Mouse (Mus musculus) cortical plate, adult 2 months (tissue): ENCODE measurements around the gene Nrp1. TPM values are rescaled to one million over a fixed set of nuclear protein-coding genes. Genes with fewer than 3 reads are reported as not detected.
A peak's percentile ranks its signal among the peaks of the same experiment; 100 is the strongest.

Source experiments
- H3K27ac ChIP-seq: fragments of 200-500 bp; 2 replicates; pipeline ENCODE4 v1.5.1; 2012; ENCODE audit warnings: low read length, control low read depth, inconsistent platforms; ENCODE audit not compliant: insufficient read depth
- H3K4me1 ChIP-seq: fragments of 200-500 bp; 2 replicates; pipeline ENCODE4 v1.6.1; 2011; ENCODE audit warnings: low read length; ENCODE audit not compliant: control insufficient read depth, insufficient read depth
- H3K4me3 ChIP-seq: fragments of 200-500 bp; 2 replicates; pipeline ENCODE4 v1.5.1; 2011; ENCODE audit warnings: mild to moderate bottlenecking, low read length, control low read depth; ENCODE audit not compliant: insufficient read depth
- CTCF ChIP-seq: fragments of 200-500 bp; IDR thresholded peaks from 2 replicates; pipeline ENCODE4 v1.5.1; 2011; ENCODE audit warnings: mild to moderate bottlenecking, control low read depth, low read length; ENCODE audit not compliant: insufficient read depth; ENCODE audit errors: extremely low read depth
- POLR2A ChIP-seq: fragments of 200-500 bp; IDR thresholded peaks from 2 replicates; pipeline ENCODE4 v1.6.1; 2011; ENCODE audit warnings: mild to moderate bottlenecking, low read length, control low read depth; ENCODE audit not compliant: insufficient read depth; ENCODE audit errors: extremely low read depth
- polyA plus RNA-seq: library from polyadenylated mRNA; depleted of rRNA; stranded (reverse); fragments of >200 nt; gene quantifications from 2 replicates; pipeline ENCODE4 v1.2.3, GENCODE M21; 2012

Gene Nrp1
- polyA plus RNA-seq, 1 experiment, result 12.9 TPM

DNA sequence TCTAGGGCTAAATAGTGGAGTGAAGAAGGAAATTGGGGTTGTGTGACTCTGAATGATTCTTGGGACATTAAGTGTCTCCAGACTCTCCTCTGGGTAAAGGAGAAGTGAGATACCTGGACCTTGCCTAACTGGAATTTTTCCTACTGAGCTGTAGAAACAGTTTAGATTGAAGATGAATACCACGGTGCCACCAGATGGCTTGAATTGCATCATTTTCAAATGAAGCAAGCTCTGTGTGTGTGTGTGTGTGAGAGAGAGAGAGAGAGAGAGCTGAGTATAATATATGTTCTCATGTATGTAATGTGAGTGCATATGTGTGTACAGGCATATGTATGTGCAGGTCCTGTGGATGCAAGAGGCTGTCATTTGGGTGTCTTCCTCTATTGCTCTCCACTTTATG, 72.7 kb downstream of the Nrp1 start:
- TF ChIP-seq POLR2A (no peak), CTCF (no peak)
- no peak overlapping the region for H3K27ac ChIP-seq

DNA sequence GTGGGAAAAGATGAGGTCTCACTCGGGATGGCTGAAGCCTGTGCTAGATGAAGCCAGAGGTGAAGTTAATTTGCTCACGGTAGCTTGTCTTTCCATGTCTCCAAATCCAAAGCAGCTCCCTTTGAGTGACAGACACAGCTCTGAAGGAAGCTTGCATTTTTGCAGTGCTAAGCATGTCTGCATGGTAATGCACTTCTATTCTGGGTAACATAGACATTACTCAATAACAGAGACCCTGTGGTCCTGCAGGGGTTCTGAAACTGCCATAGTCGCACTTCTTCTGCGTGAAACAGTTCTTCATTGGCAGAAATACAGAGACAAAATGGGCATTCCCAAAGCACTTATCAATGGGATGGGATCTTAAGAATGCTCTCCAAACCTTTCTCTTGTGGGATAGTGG, 77.3 kb downstream of the Nrp1 start:
- TF ChIP-seq CTCF (no peak), POLR2A (no peak)
- Histone ChIP-seq H3K4me3 (no peak overlapping the region), H3K27ac (no peak overlapping the region), H3K4me1 (peaks cover 3% of the 10 kb centered on the region; the same call in 1 of the 2 replicates)

More for the DNA sequence above, 72.7 kb downstream of the Nrp1 start:
- no peaks in the 10 kb centered on the region for H3K4me1 ChIP-seq
- H3K4me3 ChIP-seq, result no peak overlapping the region

DNA sequence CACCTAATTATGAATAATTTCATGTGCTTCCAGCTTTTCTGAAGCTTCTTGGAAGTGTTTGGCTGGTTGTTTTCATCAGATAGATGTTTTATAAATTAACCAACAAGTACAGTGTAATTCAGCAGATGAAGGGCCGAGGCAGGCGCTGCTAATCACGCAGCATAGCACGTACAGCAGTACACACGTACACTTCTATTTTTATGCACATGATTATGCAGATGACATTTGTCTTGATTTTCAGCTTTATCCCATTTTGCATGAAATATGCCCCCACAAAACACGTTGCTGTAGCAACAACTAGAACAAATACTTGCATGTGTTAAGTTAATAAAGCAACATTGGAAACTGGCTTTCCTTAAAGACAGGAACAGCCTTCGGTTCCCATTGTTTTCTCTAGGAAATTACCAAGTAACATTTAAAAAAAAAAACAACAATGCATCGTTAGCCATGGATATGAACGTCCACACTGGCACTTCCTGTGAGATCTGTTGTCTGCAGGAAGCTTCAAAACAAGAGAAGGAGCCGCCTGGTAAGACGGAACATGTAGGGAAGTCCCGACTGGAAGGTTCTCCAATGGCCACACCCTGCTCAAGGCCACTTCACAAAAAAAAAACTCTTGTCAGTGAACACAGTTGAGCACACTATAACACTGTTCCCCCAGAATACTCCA, 78.9 kb downstream of the Nrp1 start:
- Histone ChIP-seq H3K27ac (0 out of 2 replicates have a peak overlapping the region, but pooled peaks have one; percentile 5), H3K4me1 (peaks cover 3% of the 10 kb centered on the region; the same call in 1 of the 2 replicates), H3K4me3 (no peak overlapping the region)
- TF ChIP-seq CTCF (no peak), POLR2A (no peak)

DNA sequence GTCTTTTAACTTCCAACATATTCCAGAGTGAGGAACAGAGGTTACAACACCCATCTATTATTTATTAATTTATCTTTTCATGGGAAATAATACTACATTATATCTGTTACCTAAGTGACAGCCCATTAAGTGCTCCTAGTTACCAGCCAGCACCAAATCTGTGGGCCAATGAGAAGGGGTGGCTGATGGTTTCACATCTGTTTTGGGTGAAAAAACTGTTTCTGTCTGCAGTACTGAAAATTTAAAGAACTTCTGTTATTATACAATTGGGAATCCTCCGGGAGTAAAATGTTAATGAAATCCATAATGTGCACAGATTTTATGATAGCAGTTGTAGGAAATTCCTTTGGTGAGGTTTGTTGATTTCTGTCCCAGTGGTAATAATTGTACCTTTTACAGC, 83.0 kb downstream of the Nrp1 start:
- H3K4me1 ChIP-seq, result peaks cover 3% of the 10 kb centered on the region; the same call in 1 of the 2 replicates
- no peak overlapping the region for H3K4me3 ChIP-seq
- TF ChIP-seq CTCF, result no peak
- H3K27ac ChIP-seq, result no peak overlapping the region

DNA sequence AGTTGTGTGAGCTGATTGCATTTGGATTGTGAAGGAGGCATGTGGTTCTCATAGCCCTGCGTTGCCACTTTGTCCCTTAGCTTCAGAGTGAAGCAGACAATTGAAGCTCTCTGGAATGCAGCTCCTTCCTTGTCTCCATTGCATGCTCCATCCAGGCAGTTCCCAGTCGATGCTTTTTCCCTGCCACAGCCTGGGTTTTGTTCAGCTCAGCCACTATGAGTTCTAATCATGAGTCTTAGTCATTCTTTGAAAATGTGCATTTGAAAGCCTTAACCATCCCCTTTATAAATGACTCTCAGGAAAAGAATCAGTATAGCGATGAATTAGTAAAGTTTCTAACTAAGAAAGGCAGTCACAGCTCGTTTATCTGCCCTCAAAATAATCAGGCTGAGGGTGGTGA, 87.2 kb downstream of the Nrp1 start:
- Histone ChIP-seq H3K27ac (no peak overlapping the region), H3K4me1 (no peaks in the 10 kb centered on the region), H3K4me3 (no peak overlapping the region)
- TF ChIP-seq CTCF, result no peak
- no peak for TF ChIP-seq POLR2A

DNA sequence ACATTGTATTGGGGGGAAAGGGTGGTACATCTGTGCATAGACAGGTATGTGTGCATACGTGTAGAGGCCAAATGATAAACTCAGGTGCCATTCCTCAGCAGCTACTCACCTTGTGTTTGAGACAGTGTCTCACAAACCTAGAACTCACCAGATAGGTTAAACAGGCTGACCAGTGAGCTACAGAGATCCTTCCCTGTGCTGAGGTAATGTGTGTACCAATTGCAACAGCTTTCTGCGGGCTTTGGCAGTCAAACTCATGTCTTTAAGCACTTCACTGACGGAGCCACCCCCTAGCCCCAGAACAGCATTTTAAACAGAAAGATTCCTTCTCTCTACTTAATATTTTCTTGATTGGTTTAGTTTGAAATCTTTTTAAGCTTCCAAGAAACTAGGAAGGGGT, 88.2 kb downstream of the Nrp1 start:
- TF ChIP-seq CTCF (no peak), POLR2A (no peak)
- H3K4me3 ChIP-seq, result no peak overlapping the region
- no peak overlapping the region for H3K27ac ChIP-seq
- no peaks in the 10 kb centered on the region for H3K4me1 ChIP-seq

DNA sequence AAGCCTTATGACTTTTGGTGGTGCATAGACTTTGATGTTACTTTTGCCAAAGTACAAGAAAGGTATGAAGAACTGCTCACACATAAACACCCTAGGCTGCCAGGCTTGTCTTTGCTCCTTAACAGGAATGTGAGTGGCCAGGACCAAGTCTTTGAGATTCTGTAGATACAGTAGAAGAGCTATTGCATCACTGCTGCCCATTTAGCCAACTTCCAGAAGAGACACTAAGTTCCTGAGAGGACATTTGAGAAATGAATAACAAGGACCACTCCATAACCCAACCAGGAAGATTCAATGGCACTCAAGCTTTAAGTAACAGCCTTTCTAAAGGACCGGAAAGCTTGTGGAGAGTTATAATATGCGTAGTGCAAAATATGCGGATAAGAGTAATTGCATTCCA, 88.9 kb downstream of the Nrp1 start:
- H3K4me3 ChIP-seq, result no peak overlapping the region
- H3K27ac ChIP-seq, result no peak overlapping the region
- TF ChIP-seq CTCF (no peak), POLR2A (no peak)
- H3K4me1 ChIP-seq, result no peaks in the 10 kb centered on the region

DNA sequence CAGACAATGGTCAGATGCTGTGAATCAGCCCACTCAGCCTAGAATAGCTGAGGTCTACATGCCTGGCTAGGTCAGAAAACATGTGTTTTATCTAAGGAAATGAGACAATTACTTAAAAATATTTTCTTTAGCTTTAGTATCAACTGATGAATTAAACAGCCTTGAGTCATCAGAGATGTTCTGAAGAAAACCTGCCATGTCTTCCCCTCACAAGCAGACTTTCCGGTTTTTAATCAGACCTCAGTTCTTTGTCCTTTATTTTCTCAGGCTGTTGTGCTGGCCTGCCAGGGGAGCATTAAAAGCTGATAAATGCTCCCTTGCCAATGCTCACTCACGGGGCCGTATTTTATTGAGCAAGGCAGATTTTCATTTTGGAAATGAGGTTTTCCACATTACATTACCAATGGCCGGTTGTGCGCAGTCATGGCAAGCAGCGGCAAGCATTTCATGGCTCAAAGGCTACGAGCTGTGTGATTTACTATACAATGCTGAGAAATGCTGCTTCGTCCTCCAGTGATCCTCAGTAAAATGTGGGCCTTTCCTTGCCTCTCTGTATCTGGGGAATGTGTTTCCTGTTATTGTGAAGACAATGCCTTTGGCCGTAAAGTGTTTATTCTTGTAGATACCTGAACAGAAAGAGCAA, 92.1 kb downstream of the Nrp1 start:
- H3K27ac ChIP-seq, result no peak overlapping the region
- H3K4me1 ChIP-seq, result no peaks in the 10 kb centered on the region

DNA sequence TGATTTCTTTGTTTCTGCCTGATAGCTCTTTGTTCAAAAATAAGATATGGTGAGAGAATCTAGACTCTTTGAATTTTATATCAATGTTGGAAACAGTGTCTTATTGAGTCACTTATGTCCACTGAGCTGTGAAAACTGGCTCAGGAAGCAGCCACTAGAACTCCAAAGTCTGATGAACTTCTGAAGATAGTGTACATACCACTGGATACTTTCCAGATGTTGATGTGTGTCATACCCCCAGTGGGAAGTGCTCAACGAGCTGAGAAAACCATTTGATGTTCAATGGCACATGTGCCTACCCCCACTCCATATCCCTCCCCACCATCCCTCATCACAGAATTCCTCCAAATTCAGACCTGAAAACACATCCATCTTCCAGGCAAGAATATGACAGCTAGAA, 92.7 kb downstream of the Nrp1 start:
- Histone ChIP-seq H3K4me3 (no peak overlapping the region), H3K4me1 (no peaks in the 10 kb centered on the region), H3K27ac (no peak overlapping the region)
- TF ChIP-seq CTCF, result no peak
- no peak for TF ChIP-seq POLR2A

More for the DNA sequence above, 92.1 kb downstream of the Nrp1 start:
- TF ChIP-seq CTCF (no peak), POLR2A (no peak)
- no peak overlapping the region for H3K4me3 ChIP-seq

DNA sequence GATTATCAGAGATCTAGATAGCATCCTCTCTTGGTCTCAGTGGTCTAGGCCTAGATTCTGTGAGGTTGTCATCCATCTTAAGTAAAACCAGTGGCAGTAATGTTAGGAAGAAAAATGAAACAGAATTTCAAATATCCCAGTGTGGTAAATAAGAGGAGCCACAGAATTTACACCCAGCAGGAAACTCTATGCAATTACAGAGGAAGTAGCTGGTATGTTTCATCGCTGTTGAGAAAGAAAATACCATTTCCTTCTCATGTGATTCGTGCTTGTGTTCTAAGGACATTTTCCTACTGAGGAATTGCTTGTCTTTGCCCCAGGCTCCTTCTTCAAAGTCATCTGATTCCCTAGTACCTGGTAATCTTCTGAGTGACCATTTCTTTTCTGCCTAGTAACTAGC, 95.1 kb downstream of the Nrp1 start:
- no peak for TF ChIP-seq CTCF
- no peak for TF ChIP-seq POLR2A
- Histone ChIP-seq H3K4me3 (no peak overlapping the region), H3K4me1 (no peaks in the 10 kb centered on the region), H3K27ac (no peak overlapping the region)

DNA sequence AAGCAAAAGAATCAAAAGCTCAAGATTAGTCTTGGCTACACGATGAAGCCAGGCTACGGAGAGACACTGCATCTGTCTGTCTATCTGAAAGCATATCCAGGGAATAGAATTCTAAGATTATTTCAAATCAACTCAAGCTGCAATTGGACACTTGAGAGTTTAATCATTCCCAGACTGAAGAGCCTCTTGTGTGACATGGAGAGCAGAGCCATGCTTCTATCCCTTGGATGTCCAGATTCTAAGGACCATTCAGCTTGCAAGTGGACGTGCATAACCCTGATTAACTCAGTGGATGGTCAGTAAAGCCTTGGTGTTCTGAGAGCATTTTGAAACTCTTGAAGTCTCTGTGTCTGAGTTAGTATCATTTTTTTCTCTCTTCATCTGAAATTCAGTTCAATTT, 95.6 kb downstream of the Nrp1 start:
- TF ChIP-seq CTCF, result no peak
- TF ChIP-seq POLR2A, result no peak
- no peaks in the 10 kb centered on the region for H3K4me1 ChIP-seq
- H3K4me3 ChIP-seq, result no peak overlapping the region
- no peak overlapping the region for H3K27ac ChIP-seq
